Mouse (Mus musculus) forebrain, embryonic 13.5 days (tissue): ENCODE measurements around the gene Tirap. TPM values are rescaled to one million over a fixed set of nuclear protein-coding genes. Genes with fewer than 3 reads are reported as not detected.

Experiments
- ATAC-seq: fragments of 200-750 bp; cut with Nextera tagmentation; 2 replicates; pipeline ENCODE4 v1.8.0; 2017
- H3K27ac ChIP-seq: fragments of 300-500 bp; sonication (generic); 2 replicates; pipeline ENCODE4 v1.5.1; 2015; ENCODE audit warnings: inconsistent platforms, mild to moderate bottlenecking, moderate library complexity
- H3K27me3 ChIP-seq: fragments of 300-500 bp; sonication (generic); 2 replicates; pipeline ENCODE4 v1.6.1; 2015; ENCODE audit warnings: mild to moderate bottlenecking, inconsistent platforms
- H3K36me3 ChIP-seq: fragments of 300-500 bp; sonication (generic); 2 replicates; pipeline ENCODE4 v1.6.1; 2015; ENCODE audit warnings: mild to moderate bottlenecking, inconsistent platforms; ENCODE audit not compliant: poor library complexity, severe bottlenecking
- H3K4me1 ChIP-seq: fragments of 300-500 bp; sonication (generic); 2 replicates; pipeline ENCODE4 v1.6.1; 2015; ENCODE audit warnings: inconsistent platforms
- H3K4me2 ChIP-seq: fragments of 300-500 bp; sonication (generic); 2 replicates; pipeline ENCODE4 v1.6.1; 2015; ENCODE audit warnings: inconsistent platforms, mild to moderate bottlenecking, moderate library complexity
- H3K4me3 ChIP-seq: fragments of 300-500 bp; sonication (generic); 2 replicates; pipeline ENCODE4 v1.5.1; 2015; ENCODE audit warnings: mild to moderate bottlenecking, inconsistent platforms
- H3K9ac ChIP-seq: fragments of 300-500 bp; sonication (generic); 2 replicates; pipeline ENCODE4 v1.6.1; 2015; ENCODE audit warnings: mild to moderate bottlenecking, inconsistent platforms
- H3K9me3 ChIP-seq: fragments of 300-500 bp; sonication (generic); replicated peaks from 2 replicates; pipeline ENCODE4 v1.6.1; 2016; ENCODE audit warnings: inconsistent platforms
- WGBS: fragments of 180-500 bp; shearing (Covaris S2); methylation state at CpG from one replicate; pipeline ENCODE4 v1.1.7; 2015; 5-methylcytosine and 5-hydroxymethylcytosine counted together
- polyA plus RNA-seq: library from polyadenylated mRNA; unstranded; fragments of >200 nt; fragmentation: Nextera tagmentation; extraction: Ambion mirVana; gene quantifications from 2 replicates; pipeline ENCODE4 v1.2.1, GENCODE M21; 2015

Tirap gene
- polyA plus RNA-seq, 1 experiment from 2014 or later, result 6.1 TPM

GRCm38 (mm10) chr9:35210542-35211474, 10.7 kb upstream of the Tirap start, which contains the start of gene Foxred1:
Gene Foxred1, minus strand, starts transcription at chr9:35211055.
- 1% methylated on average over 72 of the region's 72 CpGs for WGBS
- peak within 1 kb of the TSS; percentile 94 for H3K4me2 ChIP-seq
- H3K9me3 ChIP-seq, result no peaks in the 10 kb centered on the region
- H3K4me3 ChIP-seq, result peak within 1 kb of the TSS; percentile 80
- H3K36me3 ChIP-seq, result peaks cover 56% of the 10 kb centered on the region
- peak within 1 kb of the TSS; percentile 92 for H3K27ac ChIP-seq
- H3K27me3 ChIP-seq, result no peaks in the 10 kb centered on the region
- peaks cover 22% of the 10 kb centered on the region for H3K4me1 ChIP-seq
- peak; percentile 100 for ATAC-seq
- H3K9ac ChIP-seq, result peak within 1 kb of the TSS; percentile 86

DNA sequence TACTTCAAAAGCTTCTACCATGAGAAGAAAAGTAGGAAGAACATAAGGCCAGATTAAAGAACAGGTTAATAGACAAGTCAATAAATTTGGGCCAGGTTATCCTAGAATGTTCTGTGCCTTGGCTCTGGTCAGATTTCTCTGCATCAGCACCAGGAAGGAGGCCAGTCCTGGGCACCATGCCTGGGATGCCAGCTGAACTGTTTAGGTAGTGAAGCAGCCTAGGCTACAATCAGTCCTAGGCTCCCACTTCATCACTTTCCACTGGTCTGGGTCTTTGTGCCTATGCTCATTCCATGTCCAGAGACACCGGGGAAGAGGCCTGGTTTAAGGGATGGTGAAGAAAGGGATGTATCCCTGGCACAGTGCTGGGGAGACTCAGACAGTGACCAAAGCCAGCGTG, 4.3 kb upstream of the Tirap start:
- 94% methylated on average over 2 of the region's 2 CpGs for WGBS
- H3K27ac ChIP-seq, result no peak overlapping the region
- no peak for ATAC-seq

DNA sequence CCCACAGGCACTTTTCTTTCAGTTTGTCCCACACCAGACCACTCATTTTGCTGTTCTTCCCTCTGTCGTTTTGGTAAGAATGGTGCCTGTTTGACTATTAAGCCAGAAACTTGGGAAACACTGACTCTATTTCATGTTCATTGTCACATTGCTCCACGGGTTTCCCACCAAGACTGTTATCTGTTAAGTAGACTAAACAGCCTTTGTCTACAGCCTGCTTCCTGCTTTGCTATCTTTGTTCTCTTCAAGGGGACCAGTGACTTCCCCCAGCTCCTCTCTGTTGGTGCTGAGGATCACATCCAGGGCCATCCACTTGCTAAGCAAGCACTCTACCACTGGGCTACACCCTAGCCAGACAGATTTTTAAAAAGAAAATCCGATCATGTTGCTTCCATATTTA, 3.4 kb upstream of the Tirap start:
- H3K27me3 ChIP-seq, result no peaks in the 10 kb centered on the region
- 68% methylated on average over 3 of the region's 3 CpGs for WGBS
- no peak overlapping the region for H3K4me2 ChIP-seq
- no peak overlapping the region for H3K27ac ChIP-seq
- H3K9ac ChIP-seq, result no peak overlapping the region
- no peak for ATAC-seq
- H3K4me1 ChIP-seq, result peaks cover 9% of the 10 kb centered on the region
- H3K36me3 ChIP-seq, result peaks cover 50% of the 10 kb centered on the region
- H3K9me3 ChIP-seq, result no peaks in the 10 kb centered on the region
- H3K4me3 ChIP-seq, result no peak overlapping the region

More for the DNA sequence above, 4.3 kb upstream of the Tirap start:
- H3K4me2 ChIP-seq, result no peak overlapping the region
- no peaks in the 10 kb centered on the region for H3K27me3 ChIP-seq
- no peak overlapping the region for H3K9ac ChIP-seq
- peaks cover 50% of the 10 kb centered on the region for H3K36me3 ChIP-seq
- peaks cover 12% of the 10 kb centered on the region for H3K4me1 ChIP-seq
- no peak overlapping the region for H3K4me3 ChIP-seq
- H3K9me3 ChIP-seq, result no peaks in the 10 kb centered on the region

- Histone ChIP-seq H3K9me3 (no peaks in the 10 kb centered on the region), H3K36me3 (peaks cover 21% of the 10 kb centered on the region), H3K4me2 (peak overlapping the region; percentile 75), H3K9ac (no peak overlapping the region), H3K4me3 (peak overlapping the region; percentile 61), H3K4me1 (peaks cover 9% of the 10 kb centered on the region), H3K27ac (no peak overlapping the region), H3K27me3 (no peaks in the 10 kb centered on the region)
- ATAC-seq, result no peak
- WGBS, result 56% methylated on average over 9 of the region's 9 CpGs
These were observed 504 bp upstream of the Tirap start for GRCm38 (mm10) chr9:35200529-35201060.

DNA sequence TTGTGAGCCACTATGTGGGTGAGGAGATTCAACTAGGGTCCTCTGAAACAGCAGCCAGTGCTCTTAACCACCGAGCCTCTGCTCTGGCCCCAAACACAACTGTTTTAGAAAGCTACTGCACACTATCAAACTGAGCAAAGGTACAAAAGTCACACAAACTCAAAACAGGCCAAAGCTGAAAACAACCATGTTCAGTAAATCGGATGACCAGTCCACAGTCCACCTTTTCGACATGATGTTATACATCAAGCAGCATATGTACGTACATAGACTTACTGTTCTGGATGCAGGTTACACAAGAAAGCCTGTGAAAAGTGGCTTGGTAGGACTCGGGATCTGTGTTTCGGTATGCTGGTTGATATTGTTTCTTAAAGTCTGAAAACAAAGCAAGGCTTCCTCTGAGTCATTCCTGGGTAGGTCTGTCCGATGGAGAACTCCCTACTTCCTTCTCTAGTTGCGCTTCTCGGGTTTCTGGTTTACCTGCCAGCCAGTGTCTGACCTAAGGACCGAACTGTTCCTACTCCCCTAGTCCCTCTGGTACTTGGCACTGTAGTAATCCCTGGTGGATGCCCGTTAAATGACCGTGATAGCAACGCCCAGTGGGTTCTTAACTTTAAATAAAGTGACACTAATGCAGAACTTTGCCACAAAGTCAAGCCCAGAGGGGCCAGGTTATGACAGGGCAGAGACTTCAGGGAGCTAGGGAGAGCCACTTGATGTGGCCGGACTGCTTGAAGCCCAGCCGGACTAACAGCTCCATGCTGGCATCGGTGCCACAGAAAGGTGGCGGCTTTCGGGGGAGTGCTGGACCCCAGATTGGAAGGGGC, 933 bp downstream of the Tirap start:
- peak; percentile 46 for ATAC-seq
- no peak overlapping the region for H3K27ac ChIP-seq

GRCm38 (mm10) chr9:35198351-35198750, 1.7 kb downstream of the Tirap start:
- Histone ChIP-seq H3K4me3 (no peak overlapping the region), H3K4me2 (no peak overlapping the region), H3K27me3 (no peaks in the 10 kb centered on the region), H3K9me3 (no peaks in the 10 kb centered on the region), H3K4me1 (peaks cover 9% of the 10 kb centered on the region), H3K27ac (no peak overlapping the region), H3K36me3 (no peaks in the 10 kb centered on the region), H3K9ac (no peak overlapping the region)
- 81% methylated on average over 10 of the region's 10 CpGs for WGBS
- ATAC-seq, result no peak

More for the DNA sequence above, 933 bp downstream of the Tirap start:
- peaks cover 7% of the 10 kb centered on the region for H3K36me3 ChIP-seq
- H3K4me3 ChIP-seq, result peak overlapping the region; percentile 61
- no peaks in the 10 kb centered on the region for H3K27me3 ChIP-seq
- H3K9ac ChIP-seq, result peak overlapping the region; percentile 79
- peaks cover 9% of the 10 kb centered on the region for H3K4me1 ChIP-seq
- WGBS, result 25% methylated on average over 18 of the region's 18 CpGs
- peak overlapping the region; percentile 75 for H3K4me2 ChIP-seq
- no peaks in the 10 kb centered on the region for H3K9me3 ChIP-seq

- Histone ChIP-seq H3K4me3 (no peak overlapping the region), H3K4me2 (no peak overlapping the region), H3K9ac (no peak overlapping the region), H3K9me3 (no peaks in the 10 kb centered on the region), H3K27ac (no peak overlapping the region), H3K4me1 (peaks cover 9% of the 10 kb centered on the region), H3K36me3 (no peaks in the 10 kb centered on the region), H3K27me3 (no peaks in the 10 kb centered on the region)
- no peak for ATAC-seq
- 90% methylated on average over 3 of the region's 3 CpGs for WGBS
These were observed 2.5 kb downstream of the Tirap start for GRCm38 (mm10) chr9:35197625-35198024.

DNA sequence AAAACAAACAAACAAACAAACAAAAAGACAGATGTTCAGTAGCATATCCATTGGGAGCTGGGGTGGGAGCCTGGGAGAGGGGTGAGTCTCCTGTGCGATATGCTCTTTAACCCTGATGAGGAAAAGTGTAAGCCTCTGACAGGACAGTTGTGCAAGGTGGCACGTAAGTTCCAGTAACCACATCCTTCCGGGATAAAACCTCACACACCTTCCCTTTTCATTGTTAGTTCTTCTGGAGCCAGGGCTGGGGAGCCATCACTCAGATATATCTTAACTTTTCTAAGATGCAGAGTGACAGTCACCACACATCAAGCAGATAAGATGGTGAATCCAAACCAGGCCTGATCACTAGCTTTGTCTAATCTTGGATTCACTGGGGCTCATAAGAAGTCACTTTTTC, 6.0 kb downstream of the Tirap start:
- no peak overlapping the region for H3K9ac ChIP-seq
- no peaks in the 10 kb centered on the region for H3K27me3 ChIP-seq
- H3K4me2 ChIP-seq, result no peak overlapping the region
- no peak overlapping the region for H3K4me3 ChIP-seq
- H3K36me3 ChIP-seq, result no peaks in the 10 kb centered on the region; the same call in 1 of the 2 replicates
- peaks cover 1% of the 10 kb centered on the region; the same call in 1 of the 2 replicates for H3K4me1 ChIP-seq
- WGBS, result 96% methylated on average over 3 of the region's 3 CpGs
- no peak overlapping the region for H3K27ac ChIP-seq
- no peaks in the 10 kb centered on the region for H3K9me3 ChIP-seq
- ATAC-seq, result no peak

- H3K36me3 ChIP-seq, result peaks cover 8% of the 10 kb centered on the region; the same call in 1 of the 2 replicates
- no peak overlapping the region for H3K4me3 ChIP-seq
- H3K27ac ChIP-seq, result no peak overlapping the region
- ATAC-seq, result no peak
- H3K4me1 ChIP-seq, result peaks cover 7% of the 10 kb centered on the region
- no peak overlapping the region for H3K9ac ChIP-seq
- H3K9me3 ChIP-seq, result no peaks in the 10 kb centered on the region
- 82% methylated on average over 11 of the region's 11 CpGs for WGBS
- no peak overlapping the region for H3K4me2 ChIP-seq
- no peaks in the 10 kb centered on the region for H3K27me3 ChIP-seq
These were observed 7.0 kb downstream of the Tirap start for GRCm38 (mm10) chr9:35192983-35193542.

GRCm38 (mm10) chr9:35188700-35189099, 11.4 kb downstream of the Tirap start:
- no peaks in the 10 kb centered on the region for H3K27me3 ChIP-seq
- WGBS, result 65% methylated on average over 22 of the region's 22 CpGs
- peak; percentile 68 for ATAC-seq
- H3K4me1 ChIP-seq, result peaks cover 7% of the 10 kb centered on the region
- 0 out of 2 replicates have a peak overlapping the region, but pooled peaks have one; percentile 4 for H3K4me2 ChIP-seq
- peaks cover 21% of the 10 kb centered on the region for H3K36me3 ChIP-seq
- no peaks in the 10 kb centered on the region for H3K9me3 ChIP-seq
- no peak overlapping the region for H3K9ac ChIP-seq
- no peak overlapping the region for H3K27ac ChIP-seq
- H3K4me3 ChIP-seq, result no peak overlapping the region

DNA sequence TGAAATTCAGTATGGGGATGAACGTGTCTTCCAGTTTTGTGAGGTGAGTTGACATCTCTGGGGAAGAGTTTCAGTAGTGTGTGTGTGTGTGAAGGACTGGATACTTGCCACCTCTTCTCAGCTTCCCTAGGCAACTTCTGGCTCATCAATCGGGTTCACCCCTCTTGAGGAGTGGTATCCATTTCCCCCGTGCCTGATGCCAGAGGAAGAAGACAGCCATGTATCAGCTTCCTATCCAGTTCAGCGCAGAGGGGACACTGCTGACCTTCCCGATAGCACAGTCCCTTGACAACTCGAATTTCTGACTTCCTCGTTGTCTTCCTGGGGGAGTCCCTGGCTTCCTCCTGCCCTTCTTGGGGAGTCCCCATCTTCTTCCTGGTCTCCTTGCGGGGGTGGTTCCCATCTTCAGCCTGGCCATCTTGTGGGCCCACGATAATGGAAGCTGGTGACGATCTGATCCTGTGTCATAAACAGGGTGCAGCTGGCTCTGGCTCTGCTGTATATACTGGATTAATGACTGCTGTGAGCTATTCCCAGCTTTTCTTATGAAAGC, 12.7 kb downstream of the Tirap start:
- Histone ChIP-seq H3K27me3 (no peaks in the 10 kb centered on the region), H3K27ac (no peak overlapping the region), H3K9ac (no peak overlapping the region), H3K4me3 (no peak overlapping the region), H3K36me3 (peaks cover 21% of the 10 kb centered on the region), H3K9me3 (no peaks in the 10 kb centered on the region), H3K4me1 (peaks cover 7% of the 10 kb centered on the region), H3K4me2 (no peak overlapping the region)
- ATAC-seq, result no peak
- 89% methylated on average over 10 of the region's 10 CpGs for WGBS
